Comparison of ENCODE assay signal across 8 mouse cellular contexts in genomic region chr16:90726600-90727227, GRCm38 (mm10). TPM values are rescaled to one million over a fixed set of nuclear protein-coding genes. Genes with fewer than 3 reads are reported as not detected.
DNase-seq lines count a peak whose midpoint lies in the region; TF ChIP-seq lines count a peak whose summit lies in the region.

No protein-coding gene starts in this region.

- H3K79me2 ChIP-seq in heart, adult 2 months (replicated peaks; ENCODE audit: control insufficient read depth, insufficient read depth, low read length) = no peaks in the 10 kb centered on the region

- WGBS in heart, adult 2 months = 4% methylated on average over 38 of the region's 38 CpGs
- 6% methylated on average over 38 of the region's 38 CpGs for WGBS in hindbrain, embryonic 10.5 days

- H3K4me3 ChIP-seq in heart, adult 2 months = peak overlapping the region; percentile 83
- peak overlapping the region; percentile 76 for H3K4me3 ChIP-seq in hindbrain, embryonic 10.5 days
- H3K4me3 ChIP-seq in megakaryocyte, embryonic 14.5 days (replicated peaks) = peak overlapping the region; percentile 97

- no peak for DNase-seq in heart, adult 2 months
- no peak for DNase-seq in heart, postnatal 10 days
- DNase-seq in MEL-GATA-1-ER (ENCODE audit: extremely low read depth, low read depth) = peak; percentile 17
- DNase-seq in hindbrain, embryonic 10.5 days (ENCODE audit: low spot score) = no peak
- DNase-seq in left cerebral cortex, adult 18-20 months (ENCODE audit: low spot score in 2 of 2) = no peak
- DNase-seq in retina, postnatal 1 day = no peak
- no peak for DNase-seq in urinary bladder, postnatal 4 days (ENCODE audit: low spot score in 2 of 2)

- H3K36me3 ChIP-seq in heart, adult 2 months (ENCODE audit: control insufficient read depth, insufficient read depth, low read length) = no peaks in the 10 kb centered on the region
- H3K36me3 ChIP-seq in hindbrain, embryonic 10.5 days = peaks cover 37% of the 10 kb centered on the region
- H3K36me3 ChIP-seq in megakaryocyte, embryonic 14.5 days (replicated peaks; ENCODE audit: low read length) = peaks cover 42% of the 10 kb centered on the region

- H3K27ac ChIP-seq in heart, adult 2 months = peak overlapping the region; percentile 60
- H3K27ac ChIP-seq in hindbrain, embryonic 10.5 days = peak overlapping the region; percentile 92

- H3K27me3 ChIP-seq in heart, adult 2 months (ENCODE audit: control insufficient read depth, insufficient read depth, low read length) = no peaks in the 10 kb centered on the region
- no peaks in the 10 kb centered on the region for H3K27me3 ChIP-seq in hindbrain, embryonic 10.5 days (ENCODE audit: insufficient read depth, poor library complexity, severe bottlenecking)
- H3K27me3 ChIP-seq in megakaryocyte, embryonic 14.5 days (replicated peaks) = no peaks in the 10 kb centered on the region

- H3K4me1 ChIP-seq in heart, adult 2 months (ENCODE audit: control insufficient read depth, insufficient read depth, low read length) = 0 out of 2 replicates have a peak, but pooled peaks cover 1% of the 10 kb centered on the region
- H3K4me1 ChIP-seq in hindbrain, embryonic 10.5 days (replicated peaks) = peaks cover 22% of the 10 kb centered on the region
- peaks cover 35% of the 10 kb centered on the region for H3K4me1 ChIP-seq in megakaryocyte, embryonic 14.5 days

- peak overlapping the region; percentile 70 for H3K9ac ChIP-seq in heart, adult 2 months (ENCODE audit: low read depth, low read length)

- no peak for TF ChIP-seq POLR2A in heart, adult 2 months (IDR thresholded peaks at IDR 0.05; ENCODE audit: insufficient read depth, low read depth, low read length)

- peaks cover 5% of the 10 kb centered on the region; the same call in 1 of the 2 replicates for H3K9me3 ChIP-seq in hindbrain, embryonic 10.5 days
- peaks cover 16% of the 10 kb centered on the region for H3K9me3 ChIP-seq in megakaryocyte, embryonic 14.5 days

- TF ChIP-seq EP300 in heart, adult 2 months (IDR thresholded peaks at IDR 0.05; ENCODE audit: insufficient read depth, low read depth, low read length) = no peak

- TF ChIP-seq CTCF in heart, adult 2 months (IDR thresholded peaks at IDR 0.05) = no peak

- intact Hi-C loops in heart, adult 2 months (cut with DNase I) = loop anchor here (5.0 kb wide), 2 partner anchors 81 to 201 kb away; no protein-coding TSS in a partner anchor
- intact Hi-C loops in heart, postnatal 10 days (cut with DNase I) = loop anchor here (5.0 kb wide), 2 partner anchors 201 to 344 kb away; no protein-coding TSS in a partner anchor

RNA-seq across cellular contexts. Expression of gene Mis18a, which starts 0.5 kb away (rescaled TPM):
- 1 to 10 TPM; 1.9 to 2.9 TPM for total RNA-seq in heart, adult 2 months (2021)
- 3.8 and 6.1 TPM in 2 replicates for polyA plus RNA-seq in heart, adult 2 months (2012; rRNA removed)
- total RNA-seq in heart, postnatal 10 days (2021) = 1 to 10 TPM; 5.3 to 5.9 TPM
- 81.0 and 96.2 TPM in 2 replicates for polyA plus RNA-seq in hindbrain, embryonic 10.5 days (2016; fragmentation: Nextera tagmentation; extraction: Ambion mirVana)
- polyA plus RNA-seq in megakaryocyte, embryonic 14.5 days (2012; ENCODE audit: insufficient read depth, low replicate concordance) = 7.9 and 18.8 TPM in 2 replicates
- total RNA-seq in left cerebral cortex, adult 18-20 months (2021) = 1 to 10 TPM; 5.7 to 6.8 TPM

RNA-seq across cellular contexts. Expression of gene Mrap, which starts 11.3 kb away (rescaled TPM):
- 10 to 100 TPM; 15.7 to 17.5 TPM for total RNA-seq in heart, adult 2 months (2021)
- 30.5 and 47.6 TPM in 2 replicates for polyA plus RNA-seq in heart, adult 2 months (2012; rRNA removed)
- 10 to 100 TPM; 21.5 to 27.5 TPM for total RNA-seq in heart, postnatal 10 days (2021)
- 1.9 and 3.0 TPM in 2 replicates for polyA plus RNA-seq in hindbrain, embryonic 10.5 days (2016; fragmentation: Nextera tagmentation; extraction: Ambion mirVana)
- polyA plus RNA-seq in megakaryocyte, embryonic 14.5 days (2012; ENCODE audit: insufficient read depth, low replicate concordance) = 3.3 TPM in 1 of 2 replicates, not detected in the other
- under 1 TPM; 0.45 to 0.74 TPM for total RNA-seq in left cerebral cortex, adult 18-20 months (2021)

Comparison
In these comparisons a context has a peak if more than half of its experiments do, and no peak if none do; other contexts are left out.
1. RNA of gene Mrap, which starts 11.3 kb away (total RNA-seq): 21.5 to 27.5 TPM in heart, postnatal 10 days and 15.7 to 17.5 TPM in heart, adult 2 months; 0.45 to 0.74 TPM in left cerebral cortex, adult 18-20 months; every median in the first group is over 4 times any median in the second.
2. Peak in every context shown above with its lines, with median percentiles within 50 percentile points of each other: H3K4me3 ChIP-seq.